Mouse (Mus musculus): ENCODE data around the gene Slc25a10. TPM values are rescaled to one million over a fixed set of nuclear protein-coding genes. Genes with fewer than 3 reads are reported as not detected.
A peak's percentile ranks its signal among the peaks of the same experiment; 100 is the strongest.

Slc25a10 gene
- polyA plus RNA-seq, 1 experiment: 22.4 TPM

DNA sequence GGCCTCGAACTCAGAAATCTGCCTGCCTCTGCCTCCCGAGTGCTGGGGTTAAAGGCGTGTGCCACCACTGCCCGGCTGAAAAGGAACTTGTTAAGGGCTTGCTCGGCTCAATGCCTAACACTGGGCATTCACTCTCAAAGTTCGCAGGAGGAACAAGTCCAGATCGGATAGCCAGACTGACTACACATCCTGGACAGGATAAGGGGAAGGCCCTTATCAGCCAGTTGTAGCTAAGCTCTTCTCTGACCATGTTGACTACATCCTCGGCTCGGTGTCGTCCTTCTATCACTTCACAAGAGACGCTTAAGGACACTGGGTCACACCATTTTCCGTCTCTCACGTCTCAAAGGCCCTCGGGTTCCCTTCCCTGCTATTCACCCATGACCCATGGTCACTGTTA, 34.3 kb upstream of the Slc25a10 start:
- Histone ChIP-seq H3K4me3 (ENCODE audit: insufficient read depth, low read length) (peak overlapping the region; percentile 83), H3K4me1 (ENCODE audit: control insufficient read depth, insufficient read depth, low read length) (no peaks in the 10 kb centered on the region), H3K27ac (ENCODE audit: insufficient read depth, low read length) (peak overlapping the region; percentile 16)
- TF ChIP-seq POLR2A (IDR thresholded peaks at IDR 0.05; ENCODE audit: low read depth, low read length) (peak; percentile 14; the same call in 1 of the 2 replicates), CTCF (IDR thresholded peaks at IDR 0.05; ENCODE audit: borderline replicate concordance, insufficient read depth, low read length) (no peak)

DNA sequence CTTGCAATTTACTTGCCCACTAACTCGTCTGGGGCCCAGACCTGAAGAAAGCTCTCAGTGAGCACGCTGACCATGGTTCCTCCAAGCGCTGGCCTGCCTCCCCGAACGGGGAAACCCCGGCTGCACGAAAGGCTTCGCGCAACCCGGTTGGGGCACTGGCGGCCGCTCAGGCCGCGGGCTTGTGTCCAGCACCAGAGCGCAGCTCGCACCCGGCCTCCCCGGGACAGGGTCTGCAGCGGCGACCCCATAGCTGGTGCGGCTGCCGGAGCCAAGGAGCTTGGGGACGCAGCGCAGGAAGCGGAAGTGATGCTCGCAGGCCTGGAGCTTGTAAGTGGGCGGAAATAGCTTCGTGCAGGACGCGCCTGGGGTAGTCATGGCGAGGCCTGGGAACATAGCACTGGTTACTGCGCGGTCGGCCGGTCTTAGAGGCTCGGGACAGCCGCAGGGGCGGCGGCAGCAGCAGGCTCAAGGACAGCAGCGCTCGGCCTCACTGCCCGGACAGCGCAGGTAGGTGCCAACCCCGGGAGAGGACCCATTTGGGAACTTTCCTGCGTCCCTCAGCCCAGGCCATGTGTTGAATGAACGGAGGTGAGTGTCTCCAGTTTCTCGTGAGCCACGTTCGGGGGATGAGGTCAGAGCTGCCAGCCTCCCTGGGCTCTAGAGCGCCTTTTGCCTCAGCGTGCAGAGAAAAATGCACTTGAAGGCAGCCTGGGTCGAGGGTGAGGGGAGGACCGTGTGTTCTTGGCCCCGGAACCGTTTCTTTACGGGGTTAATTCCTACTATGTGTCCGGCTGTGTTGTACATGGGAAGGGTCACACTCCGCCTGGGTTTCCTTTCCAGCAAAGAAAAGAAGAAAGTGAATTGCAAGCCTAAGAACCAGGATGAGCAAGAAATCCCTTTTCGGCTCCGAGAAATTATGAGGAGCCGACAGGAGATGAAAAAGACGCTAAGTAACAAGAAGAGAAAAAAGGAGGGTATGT, 33.6 kb upstream of the Slc25a10 start, which contains the start of the genes Oxld1 and Ccdc137:
TSS of gene Oxld1 (minus strand) at position 297 of the 980 bp plus-strand sequence.
TSS of gene Ccdc137 (plus strand) at position 344 of the 980 bp plus-strand sequence.
- peak within 1 kb of the TSS; percentile 16 for H3K27ac ChIP-seq (ENCODE audit: insufficient read depth, low read length)
- peak within 1 kb of the TSS; percentile 83 for H3K4me3 ChIP-seq (ENCODE audit: insufficient read depth, low read length)
- no peaks in the 10 kb centered on the region for H3K4me1 ChIP-seq (ENCODE audit: control insufficient read depth, insufficient read depth, low read length)
- TF ChIP-seq POLR2A (IDR thresholded peaks at IDR 0.05; ENCODE audit: low read depth, low read length): peak; percentile 84
- TF ChIP-seq CTCF (IDR thresholded peaks at IDR 0.05; ENCODE audit: borderline replicate concordance, insufficient read depth, low read length): no peak

GRCm38 (mm10) chr11:120458847-120459597, 32.6 kb upstream of the Slc25a10 start:
- Histone ChIP-seq H3K27ac (ENCODE audit: insufficient read depth, low read length) (no peak overlapping the region), H3K4me3 (ENCODE audit: insufficient read depth, low read length) (peak overlapping the region; percentile 83), H3K4me1 (ENCODE audit: control insufficient read depth, insufficient read depth, low read length) (no peaks in the 10 kb centered on the region)
- TF ChIP-seq CTCF (IDR thresholded peaks at IDR 0.05; ENCODE audit: borderline replicate concordance, insufficient read depth, low read length): no peak

- H3K27ac ChIP-seq (ENCODE audit: insufficient read depth, low read length): no peak overlapping the region
- H3K4me3 ChIP-seq (ENCODE audit: insufficient read depth, low read length): no peak overlapping the region
- H3K4me1 ChIP-seq (ENCODE audit: control insufficient read depth, insufficient read depth, low read length): peaks cover 5% of the 10 kb centered on the region; the same call in 1 of the 2 replicates
- TF ChIP-seq CTCF (IDR thresholded peaks at IDR 0.05; ENCODE audit: borderline replicate concordance, insufficient read depth, low read length): no peak
Measured at GRCm38 (mm10) chr11:120463536-120463935, 28.1 kb upstream of the Slc25a10 start.

DNA sequence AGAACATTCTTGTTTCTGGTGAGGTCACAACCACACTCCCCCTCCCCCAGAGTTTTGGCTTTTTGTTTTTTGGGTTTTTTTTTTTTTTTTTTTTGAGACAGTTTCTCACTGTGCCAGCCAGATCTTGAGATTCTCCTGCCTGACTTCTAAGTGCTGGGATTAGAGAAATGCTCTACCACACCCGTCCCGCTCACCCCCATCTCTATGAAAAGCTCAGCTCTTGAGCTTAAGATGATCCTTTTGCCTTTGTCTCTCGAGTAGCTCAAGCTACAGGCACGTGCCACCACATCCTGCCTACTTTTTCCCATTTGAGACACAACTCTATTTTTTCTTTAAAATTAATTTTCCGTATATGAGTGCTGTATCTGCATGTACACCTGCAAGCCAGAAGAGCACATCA, 27.3 kb upstream of the Slc25a10 start:
- Histone ChIP-seq H3K4me3 (ENCODE audit: insufficient read depth, low read length) (no peak overlapping the region), H3K4me1 (ENCODE audit: control insufficient read depth, insufficient read depth, low read length) (peaks cover 5% of the 10 kb centered on the region; the same call in 1 of the 2 replicates), H3K27ac (ENCODE audit: insufficient read depth, low read length) (no peak overlapping the region)
- no peak for TF ChIP-seq POLR2A (IDR thresholded peaks at IDR 0.05; ENCODE audit: low read depth, low read length)

DNA sequence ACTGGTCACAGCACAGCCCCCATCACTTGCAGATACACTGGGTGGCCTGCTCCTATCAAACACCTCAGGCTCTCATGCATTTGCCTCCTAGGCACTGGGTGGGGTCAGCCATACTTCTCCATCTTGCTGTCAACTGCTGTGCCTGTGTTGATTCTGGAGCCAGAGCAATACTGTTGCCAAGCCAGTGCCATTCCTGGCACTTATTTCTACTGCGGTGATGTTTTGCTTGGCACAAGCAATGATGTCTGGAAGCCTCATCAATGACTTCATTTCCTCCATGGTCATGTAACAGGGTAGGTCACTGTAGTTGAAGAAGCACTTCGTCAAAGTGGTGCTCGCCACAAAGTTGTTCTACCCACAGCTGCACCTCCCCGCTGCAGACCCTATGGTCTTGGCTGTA, 26.1 kb upstream of the Slc25a10 start:
- Histone ChIP-seq H3K4me1 (ENCODE audit: control insufficient read depth, insufficient read depth, low read length) (peaks cover 5% of the 10 kb centered on the region; the same call in 1 of the 2 replicates), H3K4me3 (ENCODE audit: insufficient read depth, low read length) (0 out of 2 replicates have a peak overlapping the region, but pooled peaks have one; percentile 7), H3K27ac (ENCODE audit: insufficient read depth, low read length) (no peak overlapping the region)
- TF ChIP-seq POLR2A (IDR thresholded peaks at IDR 0.05; ENCODE audit: low read depth, low read length) (no peak), CTCF (IDR thresholded peaks at IDR 0.05; ENCODE audit: borderline replicate concordance, insufficient read depth, low read length) (no peak)

- TF ChIP-seq CTCF (IDR thresholded peaks at IDR 0.05; ENCODE audit: borderline replicate concordance, insufficient read depth, low read length) (no peak), POLR2A (IDR thresholded peaks at IDR 0.05; ENCODE audit: low read depth, low read length) (peak; percentile 73)
- peak within 1 kb of the TSS; percentile 88 for H3K4me3 ChIP-seq (ENCODE audit: insufficient read depth, low read length)
- no peak within 1 kb of the TSS for H3K27ac ChIP-seq (ENCODE audit: insufficient read depth, low read length)
- peaks cover 5% of the 10 kb centered on the region; the same call in 1 of the 2 replicates for H3K4me1 ChIP-seq (ENCODE audit: control insufficient read depth, insufficient read depth, low read length)
Measured at GRCm38 (mm10) chr11:120467051-120467735, 24.4 kb upstream of the Slc25a10 start, which contains the start of gene Arl16. Gene Arl16 (minus strand): TSS chr11:120467607.

- no peak overlapping the region for H3K27ac ChIP-seq (ENCODE audit: insufficient read depth, low read length)
- TF ChIP-seq POLR2A (IDR thresholded peaks at IDR 0.05; ENCODE audit: low read depth, low read length) (no peak), CTCF (IDR thresholded peaks at IDR 0.05; ENCODE audit: borderline replicate concordance, insufficient read depth, low read length) (no peak)
Measured at GRCm38 (mm10) chr11:120467736-120468092, 23.9 kb upstream of the Slc25a10 start.

GRCm38 (mm10) chr11:120472052-120472451, 19.6 kb upstream of the Slc25a10 start:
- H3K4me1 ChIP-seq (ENCODE audit: control insufficient read depth, insufficient read depth, low read length): no peaks in the 10 kb centered on the region
- H3K4me3 ChIP-seq (ENCODE audit: insufficient read depth, low read length): no peak overlapping the region
- TF ChIP-seq CTCF (IDR thresholded peaks at IDR 0.05; ENCODE audit: borderline replicate concordance, insufficient read depth, low read length) (no peak), POLR2A (IDR thresholded peaks at IDR 0.05; ENCODE audit: low read depth, low read length) (no peak)
- H3K27ac ChIP-seq (ENCODE audit: insufficient read depth, low read length): no peak overlapping the region

More at GRCm38 (mm10) chr11:120467736-120468092, 23.9 kb upstream of the Slc25a10 start:
- peaks cover 5% of the 10 kb centered on the region; the same call in 1 of the 2 replicates for H3K4me1 ChIP-seq (ENCODE audit: control insufficient read depth, insufficient read depth, low read length)
- H3K4me3 ChIP-seq (ENCODE audit: insufficient read depth, low read length): peak overlapping the region; percentile 88
